Mouse (Mus musculus) layer of hippocampus, postnatal 36 days (tissue): ENCODE data around the gene Rragc. TPM values are rescaled to one million over a fixed set of nuclear protein-coding genes. Genes with fewer than 3 reads are reported as not detected.
A peak's percentile ranks its signal among the peaks of the same experiment; 100 is the strongest.

Experiments
- DNase-seq, 2 experiments: peaks; one replicate each; pipeline ENCODE4 v3.0.0; 2022
- total RNA-seq, 2 experiments: library from RNA; stranded (reverse); gene quantifications; 2 replicates each; pipeline ENCODE4 v1.2.3; 2021

Rragc gene
- total RNA-seq, 2 experiments from 2014 or later = 56.5 to 59.2 TPM

GRCm38 (mm10) chr4:123956703-123957491 is 39.7 kb downstream of the Rragc start:
- DNase-seq = peak; percentile 68 to 79

- DNase-seq = no peak
Observed at GRCm38 (mm10) chr4:123957492-123957808, 40.2 kb downstream of the Rragc start.

GRCm38 (mm10) chr4:123957891-123958290 is 40.6 kb downstream of the Rragc start:
- no peak for DNase-seq

GRCm38 (mm10) chr4:123960955-123961354 is 43.7 kb downstream of the Rragc start:
- DNase-seq = no peak

- no peak for DNase-seq
Observed at GRCm38 (mm10) chr4:123962721-123963120, 45.5 kb downstream of the Rragc start.

GRCm38 (mm10) chr4:123968663-123969321 is 51.5 kb downstream of the Rragc start:
- DNase-seq = no peak

GRCm38 (mm10) chr4:123969458-123969857 is 52.2 kb downstream of the Rragc start:
- DNase-seq = no peak

- no peak for DNase-seq
Observed at GRCm38 (mm10) chr4:123971059-123971458, 53.8 kb downstream of the Rragc start.

- no peak for DNase-seq
Observed at GRCm38 (mm10) chr4:123972423-123973049, 55.3 kb downstream of the Rragc start.

- DNase-seq = no peak
Observed at GRCm38 (mm10) chr4:123982105-123982504, 64.9 kb downstream of the Rragc start.

Other genes with a start within 250 kb of the Rragc start
- 100 to 1,000 TPM; 225 to 255 TPM for gene Macf1, start 233.1 kb upstream of the Rragc start, total RNA-seq
- 100 to 1,000 TPM; 180 to 196 TPM for gene Ndufs5, start 199.2 kb upstream of the Rragc start, total RNA-seq
- 10 to 100 TPM; 56.8 to 65.2 TPM for gene Akirin1, start 167.1 kb upstream of the Rragc start, total RNA-seq
- 1 to 10 TPM in 1 of 2 experiments, under 1 TPM in 1; 0.72 to 1.1 TPM for gene Rhbdl2, start 129.6 kb upstream of the Rragc start, total RNA-seq
- gene 4933427I04Rik, start 57.8 kb upstream of the Rragc start, total RNA-seq = not detected
- gene Mycbp, start 12.6 kb upstream of the Rragc start, total RNA-seq = 10 to 100 TPM; 11.4 to 12.7 TPM
- not detected for gene 4930535I16Rik, start 576 bp downstream of the Rragc start, total RNA-seq